Mouse (Mus musculus) MEL (cell line): ENCODE results near the gene Tgds. TPM values are rescaled to one million over a fixed set of nuclear protein-coding genes. Genes with fewer than 3 reads are reported as not detected.

Experiments used
- DNase-seq: peaks from one replicate; pipeline ENCODE4 v3.0.0; 2011; ENCODE audit warnings: low read depth, low spot score
- H3K27ac ChIP-seq: 2 replicates; pipeline ENCODE4 v1.5.1; 2012; ENCODE audit warnings: low read depth, mild to moderate bottlenecking, control low read depth, low read length, moderate library complexity; ENCODE audit not compliant: control insufficient read depth
- H3K27me3 ChIP-seq, 2 experiments: fragments of 150-350 bp in 1 of 2; sonication (generic) in 1 of 2; 2 replicates each; pipeline ENCODE4 v1.6.1; 2012; ENCODE audit warnings: low read length in 2 of 2, mild to moderate bottlenecking in 2 of 2, improper control_type of control experiment in 1 of 2, moderate library complexity in 1 of 2; ENCODE audit not compliant: insufficient read depth in 2 of 2, control insufficient read depth in 1 of 2
- H3K36me3 ChIP-seq, 2 experiments: 2 replicates each; pipeline ENCODE4 v1.6.1; 2012 to 2014; ENCODE audit warnings: low read length in 2 of 2, improper control_type of control experiment in 1 of 2, inconsistent platforms in 1 of 2, mild to moderate bottlenecking in 1 of 2; ENCODE audit not compliant: insufficient read depth in 2 of 2, control insufficient read depth in 1 of 2
- H3K4me1 ChIP-seq, 2 experiments: fragments of 150-350 bp in 1 of 2; sonication (generic) in 1 of 2; 2 replicates each; pipeline ENCODE4 v1.6.1; 2012; ENCODE audit warnings: low read length in 2 of 2, improper control_type of control experiment in 1 of 2, mild to moderate bottlenecking in 1 of 2; ENCODE audit not compliant: insufficient read depth in 2 of 2, control insufficient read depth in 1 of 2
- H3K4me3 ChIP-seq, 2 experiments: fragments of 150-350 bp in 1 of 2; sonication (generic) in 1 of 2; 2 replicates each; pipeline ENCODE4 v1.5.1; 2012; ENCODE audit warnings: low read depth in 2 of 2, low read length in 2 of 2, mild to moderate bottlenecking in 2 of 2, moderate library complexity in 2 of 2, control low read depth in 1 of 2, improper control_type of control experiment in 1 of 2; ENCODE audit not compliant: control insufficient read depth in 1 of 2, insufficient read depth in 1 of 2
- H3K79me2 ChIP-seq: 2 replicates; pipeline ENCODE4 v1.6.1; 2012; ENCODE audit warnings: mild to moderate bottlenecking, low read length, moderate library complexity; ENCODE audit not compliant: control insufficient read depth, poor library complexity, insufficient read depth
- H3K9ac ChIP-seq: 2 replicates; pipeline ENCODE4 v1.6.1; 2012; ENCODE audit warnings: low read depth, mild to moderate bottlenecking, control low read depth, low read length, moderate library complexity; ENCODE audit not compliant: control insufficient read depth, poor library complexity, severe bottlenecking
- H3K9me3 ChIP-seq: fragments of 150-350 bp; sonication (generic); replicated peaks from 2 replicates; pipeline ENCODE4 v1.6.1; 2012; ENCODE audit warnings: mild to moderate bottlenecking, low read length, improper control_type of control experiment, moderate library complexity; ENCODE audit not compliant: insufficient read depth
- BHLHE40 ChIP-seq: IDR thresholded peaks from 2 replicates; pipeline ENCODE4 v1.6.1; 2012; ENCODE audit warnings: low read depth, mild to moderate bottlenecking, inconsistent platforms, low read length, improper control_type of control experiment, borderline replicate concordance
- CHD1 ChIP-seq: IDR thresholded peaks from 2 replicates; pipeline ENCODE4 v1.6.1; 2012; ENCODE audit warnings: low read depth, mild to moderate bottlenecking, inconsistent platforms, low read length, improper control_type of control experiment
- CHD2 ChIP-seq: IDR thresholded peaks from 2 replicates; pipeline ENCODE4 v1.6.1; 2011; ENCODE audit warnings: low read length, improper control_type of control experiment
- ELF1 ChIP-seq: IDR thresholded peaks from 2 replicates; pipeline ENCODE4 v1.6.1; 2014; ENCODE audit warnings: low read depth, mild to moderate bottlenecking, inconsistent platforms, low read length, improper control_type of control experiment, moderate library complexity
- ETS1 ChIP-seq: IDR thresholded peaks from 2 replicates; pipeline ENCODE4 v1.6.1; 2012; ENCODE audit warnings: low read depth, mild to moderate bottlenecking, inconsistent platforms, low read length, improper control_type of control experiment, moderate library complexity
- GABPA ChIP-seq: IDR thresholded peaks from 2 replicates; pipeline ENCODE4 v1.6.1; 2012; ENCODE audit warnings: low read depth, mild to moderate bottlenecking, inconsistent platforms, low read length, improper control_type of control experiment, moderate library complexity
- HCFC1 ChIP-seq: IDR thresholded peaks from 2 replicates; pipeline ENCODE4 v1.6.1; 2012; ENCODE audit warnings: low read depth, mild to moderate bottlenecking, inconsistent platforms, low read length, improper control_type of control experiment, moderate library complexity
- JUND ChIP-seq: IDR thresholded peaks from 2 replicates; pipeline ENCODE4 v1.6.1; 2011; ENCODE audit warnings: low read depth, mild to moderate bottlenecking, improper control_type of control experiment, low read length
- KAT2A ChIP-seq: conservative IDR thresholded peaks from 2 replicates; pipeline ENCODE4 v1.6.1; 2012; ENCODE audit warnings: low read depth, low read length, improper control_type of control experiment, inconsistent platforms
- MAX ChIP-seq: IDR thresholded peaks from 2 replicates; pipeline ENCODE4 v1.6.1; 2011; ENCODE audit warnings: low read length, improper control_type of control experiment
- MAZ ChIP-seq: IDR thresholded peaks from 2 replicates; pipeline ENCODE4 v1.6.1; 2012; ENCODE audit warnings: low read depth, mild to moderate bottlenecking, inconsistent platforms, low read length, improper control_type of control experiment
- MXI1 ChIP-seq: IDR thresholded peaks from 2 replicates; pipeline ENCODE4 v1.6.1; 2011; ENCODE audit warnings: mild to moderate bottlenecking, low read depth, low read length, improper control_type of control experiment
- MYB ChIP-seq: IDR thresholded peaks from 2 replicates; pipeline ENCODE4 v1.6.1; 2011; ENCODE audit warnings: mild to moderate bottlenecking, low read depth, low read length, improper control_type of control experiment
- MYC ChIP-seq: IDR thresholded peaks from 2 replicates; pipeline ENCODE4 v1.6.1; 2011; ENCODE audit warnings: low read depth, mild to moderate bottlenecking, low read length, improper control_type of control experiment, moderate library complexity
- NELFE ChIP-seq: IDR thresholded peaks from 2 replicates; pipeline ENCODE4 v1.6.1; 2011; ENCODE audit warnings: low read depth, low read length, improper control_type of control experiment
- NRF1 ChIP-seq: IDR thresholded peaks from 2 replicates; pipeline ENCODE4 v1.6.1; 2014; ENCODE audit warnings: low read depth, mild to moderate bottlenecking, inconsistent platforms, low read length, improper control_type of control experiment, moderate library complexity; ENCODE audit not compliant: poor library complexity, insufficient read depth, severe bottlenecking
- POLR2A ChIP-seq, 2 experiments: IDR thresholded peaks; 2 replicates each; pipeline ENCODE4 v1.6.1; 2011 to 2012; ENCODE audit warnings: low read length in 2 of 2, mild to moderate bottlenecking in 2 of 2, control low read depth in 1 of 2, improper control_type of control experiment in 1 of 2, low read depth in 1 of 2, moderate library complexity in 1 of 2; ENCODE audit not compliant: control insufficient read depth in 1 of 2, insufficient read depth in 1 of 2, poor library complexity in 1 of 2
- POLR2AphosphoS2 ChIP-seq: IDR thresholded peaks from 2 replicates; pipeline ENCODE4 v1.6.1; 2011; ENCODE audit warnings: low read length, improper control_type of control experiment
- RAD21 ChIP-seq: IDR thresholded peaks from 2 replicates; pipeline ENCODE4 v1.6.1; 2011; ENCODE audit warnings: mild to moderate bottlenecking, low read depth, low read length, improper control_type of control experiment
- RCOR1 ChIP-seq: IDR thresholded peaks from 2 replicates; pipeline ENCODE4 v1.6.1; 2012; ENCODE audit warnings: low read depth, mild to moderate bottlenecking, inconsistent platforms, low read length, improper control_type of control experiment
- SIN3A ChIP-seq: IDR thresholded peaks from 2 replicates; pipeline ENCODE4 v1.6.1; 2012; ENCODE audit warnings: low read length, improper control_type of control experiment, inconsistent platforms
- SMC3 ChIP-seq: IDR thresholded peaks from 2 replicates; pipeline ENCODE4 v1.6.1; 2011; ENCODE audit warnings: low read depth, low read length, improper control_type of control experiment
- TBP ChIP-seq: IDR thresholded peaks from 2 replicates; pipeline ENCODE4 v1.8.0; 2011; ENCODE audit warnings: low read depth, low read length, improper control_type of control experiment
- TCF12 ChIP-seq: IDR thresholded peaks from 2 replicates; pipeline ENCODE4 v1.6.1; 2014; ENCODE audit warnings: low read depth, mild to moderate bottlenecking, inconsistent platforms, low read length, improper control_type of control experiment, moderate library complexity
- UBTF ChIP-seq: IDR thresholded peaks from 2 replicates; pipeline ENCODE4 v1.6.1; 2012; ENCODE audit warnings: low read depth, mild to moderate bottlenecking, inconsistent platforms, low read length, improper control_type of control experiment, moderate library complexity, borderline replicate concordance; ENCODE audit not compliant: insufficient read depth
- USF1 ChIP-seq: IDR thresholded peaks from 2 replicates; pipeline ENCODE4 v1.6.1; 2014; ENCODE audit warnings: low read depth, mild to moderate bottlenecking, inconsistent platforms, low read length, improper control_type of control experiment, moderate library complexity
- USF2 ChIP-seq, 2 experiments: IDR thresholded peaks; 2 replicates each; pipeline ENCODE4 v1.6.1; 2011 to 2012; ENCODE audit warnings: improper control_type of control experiment in 2 of 2, low read length in 2 of 2, borderline replicate concordance in 1 of 2, inconsistent platforms in 1 of 2, low read depth in 1 of 2, mild to moderate bottlenecking in 1 of 2; ENCODE audit not compliant: insufficient read depth in 1 of 2
- ZMIZ1 ChIP-seq: IDR thresholded peaks from 2 replicates; pipeline ENCODE4 v1.6.1; 2012; ENCODE audit warnings: low read depth, mild to moderate bottlenecking, inconsistent platforms, low read length, improper control_type of control experiment, moderate library complexity
- polyA plus RNA-seq, 2 experiments: library from polyadenylated mRNA; stranded (reverse) in 1 of 2; unstranded in 1 of 2; fragments of >175 nt in 1 of 2; fragments of >200 nt in 1 of 2; gene quantifications; 2 replicates each; pipeline versions ENCODE4 v1.2.1 to v1.2.4; 2012; ENCODE audit warnings: low replicate concordance in 2 of 2, low read depth in 1 of 2; ENCODE audit not compliant: insufficient read length in 2 of 2, insufficient read depth in 1 of 2, missing spikeins in 1 of 2
- total RNA-seq: library from RNA; depleted of rRNA; stranded (reverse); fragments of 300-350 nt; gene quantifications from 2 replicates; pipeline ENCODE4 v1.2.3, GENCODE M21; 2012; rRNA removed

Tgds gene
- 11.2 and 13.4 TPM in 2 replicates for total RNA-seq
- polyA plus RNA-seq: 10 to 100 TPM in 1 of 2 experiments, not detected in 1; 11.3 TPM

- peak within 1 kb of the TSS; percentile 56 to 85 for H3K4me3 ChIP-seq
- H3K27ac ChIP-seq: peak within 1 kb of the TSS; percentile 34
- DNase-seq: peak; percentile 96
- no peaks in the 10 kb centered on the region for H3K9me3 ChIP-seq
- peaks cover 8% of the 10 kb centered on the region for H3K79me2 ChIP-seq
- peak; percentile 75 for TF ChIP-seq TCF12
- peak in 1 of 2 experiments; percentile 89; a peak in 2 of 4 replicates for TF ChIP-seq POLR2A (IDR thresholded peaks at IDR 0.05; ENCODE audit: control insufficient read depth in 1 of 2, insufficient read depth in 1 of 2, low read depth in 1 of 2, low read length in 2 of 2, poor library complexity in 1 of 2)
- TF ChIP-seq CHD1: no peak
- TF ChIP-seq MYC: no peak
- no peak for TF ChIP-seq USF1
- peak; percentile 88 for TF ChIP-seq HCFC1
- 0 out of 2 replicates have a peak, but pooled peaks have one; percentile 37 for TF ChIP-seq MXI1
- TF ChIP-seq NELFE: peak; percentile 85
- no peak for TF ChIP-seq RAD21
- TF ChIP-seq SMC3: no peak
- peak; percentile 57; the same call in 1 of the 2 replicates for TF ChIP-seq MAZ
- TF ChIP-seq KAT2A: peak; percentile 75
- peak; percentile 71; the same call in 1 of the 2 replicates for TF ChIP-seq POLR2AphosphoS2
- TF ChIP-seq JUND: no peak
- no peak for TF ChIP-seq GABPA
- peak; percentile 71; the same call in 1 of the 2 replicates for TF ChIP-seq ZMIZ1
- peak; percentile 73 for TF ChIP-seq SIN3A
- 0 out of 2 replicates have a peak, but pooled peaks have one; percentile 17 for TF ChIP-seq ETS1
- TF ChIP-seq UBTF: no peak
- no peak for TF ChIP-seq USF2 (IDR thresholded peaks at IDR 0.05; ENCODE audit: borderline replicate concordance in 1 of 2, insufficient read depth in 1 of 2, low read depth in 1 of 2, low read length in 2 of 2)
- TF ChIP-seq BHLHE40: peak; percentile 25; the same call in 1 of the 2 replicates
- no peak for TF ChIP-seq CHD2
- TF ChIP-seq RCOR1: no peak
- TF ChIP-seq MAX: no peak
- TF ChIP-seq NRF1: peak; percentile 80
- TF ChIP-seq TBP: peak; percentile 89
- peak; percentile 97 for TF ChIP-seq ELF1
- TF ChIP-seq MYB: no peak
- H3K27me3 ChIP-seq: no peaks in the 10 kb centered on the region
- H3K9ac ChIP-seq: peak within 1 kb of the TSS; percentile 85
- H3K4me1 ChIP-seq: no peaks in the 10 kb centered on the region; a peak in 1 of 4 replicates
- peaks cover 0 to 4% of the 10 kb centered on the region in 2 experiments; a peak in 2 of 4 replicates for H3K36me3 ChIP-seq
Measured at GRCm38 (mm10) chr14:118132642-118132977, at the start of gene Tgds. Tgds (minus strand) TSS chr14:118132755.
